Mouse (Mus musculus): ENCODE measurements around the gene Cdk14. TPM values are rescaled to one million over a fixed set of nuclear protein-coding genes. Genes with fewer than 3 reads are reported as not detected.

Gene Cdk14
- polyA plus RNA-seq, 1 experiment from 2014 or later: 35.8 TPM

DNA sequence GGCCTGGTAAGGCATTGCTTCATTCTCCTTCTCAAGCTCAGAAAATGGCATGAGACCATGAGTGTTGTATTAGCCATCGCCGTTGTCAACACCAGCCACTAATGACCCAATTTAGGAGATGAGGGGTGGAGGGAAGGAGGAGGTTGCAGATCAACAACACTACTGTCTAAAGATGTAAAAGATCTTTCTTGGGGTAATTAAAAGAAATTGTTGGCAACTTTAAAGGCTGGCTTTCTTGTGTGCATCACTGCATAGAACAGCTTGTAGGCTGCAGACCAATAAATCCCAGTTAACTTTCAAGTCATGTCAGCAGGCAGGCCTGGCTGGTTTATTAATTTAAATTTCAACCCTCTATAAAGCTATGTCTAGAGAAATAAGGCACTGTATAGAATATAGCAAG, 559.0 kb downstream of the Cdk14 start:
- H3K9me3 ChIP-seq: no peaks in the 10 kb centered on the region
- H3K9ac ChIP-seq: no peak overlapping the region
- no peak overlapping the region for H3K4me3 ChIP-seq
- peaks cover 11% of the 10 kb centered on the region for H3K4me1 ChIP-seq (replicated peaks)
- no peaks in the 10 kb centered on the region for H3K36me3 ChIP-seq
- 84% methylated on average over 2 of the region's 2 CpGs for WGBS
- H3K27ac ChIP-seq: no peak overlapping the region
- H3K27me3 ChIP-seq: peaks cover 25% of the 10 kb centered on the region
- no peak for ATAC-seq (ENCODE audit: low FRiP score)
- H3K4me2 ChIP-seq: no peak overlapping the region

DNA sequence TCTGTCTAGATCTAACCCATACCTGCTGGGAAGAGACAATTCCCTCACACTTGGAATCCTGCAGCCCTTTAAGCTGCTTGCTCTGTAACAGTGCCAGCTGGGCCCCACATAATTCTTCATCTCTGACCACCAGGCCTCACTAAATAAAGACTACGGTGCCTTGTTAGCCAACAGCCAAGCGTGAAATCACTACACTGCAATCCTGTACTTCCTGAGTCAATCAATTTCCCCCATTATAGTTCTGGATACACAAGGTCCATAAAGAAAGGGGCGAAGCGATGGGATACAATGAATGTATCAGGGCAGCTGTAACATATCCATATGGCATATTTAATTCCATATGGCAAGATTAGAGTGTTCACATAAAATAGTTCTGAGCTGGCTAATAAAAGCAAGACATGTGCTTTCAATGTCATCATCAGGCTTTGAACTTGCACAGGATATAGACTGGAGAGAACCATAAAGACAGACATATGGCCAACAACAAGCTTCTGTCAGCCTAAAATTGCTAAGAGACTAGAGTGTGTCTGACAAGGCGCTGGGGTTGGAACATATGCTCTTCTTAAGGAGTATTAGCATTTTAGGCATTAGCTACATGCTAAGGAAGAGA, 562.0 kb downstream of the Cdk14 start:
- 0 out of 2 replicates have a peak, but pooled peaks cover 12% of the 10 kb centered on the region for H3K27me3 ChIP-seq
- WGBS: 28% methylated on average over 5 of the region's 5 CpGs
- no peak overlapping the region for H3K27ac ChIP-seq
- H3K36me3 ChIP-seq: no peaks in the 10 kb centered on the region
- no peaks in the 10 kb centered on the region for H3K9me3 ChIP-seq
- ATAC-seq (ENCODE audit: low FRiP score): peak; percentile 65
- no peak overlapping the region for H3K4me3 ChIP-seq
- peaks cover 11% of the 10 kb centered on the region for H3K4me1 ChIP-seq (replicated peaks)
- H3K9ac ChIP-seq: no peak overlapping the region
- no peak overlapping the region for H3K4me2 ChIP-seq

DNA sequence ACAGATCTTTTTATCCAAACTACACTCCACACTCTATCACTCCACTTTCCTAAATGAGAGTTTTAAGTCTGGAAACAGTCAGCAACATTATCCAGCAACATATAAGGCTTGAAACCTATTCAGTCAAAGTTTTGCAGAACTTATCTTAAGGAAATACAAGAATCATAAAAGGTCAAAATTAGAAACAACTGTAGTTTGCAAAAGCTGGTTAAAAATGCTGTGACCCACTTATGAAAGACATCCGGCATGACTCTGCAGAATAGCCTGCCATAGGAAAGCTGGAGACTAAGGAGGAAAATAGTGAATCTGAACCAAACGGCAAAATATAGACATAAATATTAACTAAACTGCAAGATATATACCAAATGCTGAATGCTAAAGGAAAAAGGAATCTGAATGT, 566.6 kb downstream of the Cdk14 start:
- Histone ChIP-seq H3K4me1 (replicated peaks) (peaks cover 10% of the 10 kb centered on the region), H3K27me3 (0 out of 2 replicates have a peak, but pooled peaks cover 8% of the 10 kb centered on the region), H3K4me3 (no peak overlapping the region), H3K9me3 (no peaks in the 10 kb centered on the region), H3K36me3 (no peaks in the 10 kb centered on the region), H3K4me2 (no peak overlapping the region), H3K9ac (no peak overlapping the region), H3K27ac (no peak overlapping the region)
- ATAC-seq (ENCODE audit: low FRiP score): no peak
- WGBS: 93% methylated on average over 2 of the region's 2 CpGs

DNA sequence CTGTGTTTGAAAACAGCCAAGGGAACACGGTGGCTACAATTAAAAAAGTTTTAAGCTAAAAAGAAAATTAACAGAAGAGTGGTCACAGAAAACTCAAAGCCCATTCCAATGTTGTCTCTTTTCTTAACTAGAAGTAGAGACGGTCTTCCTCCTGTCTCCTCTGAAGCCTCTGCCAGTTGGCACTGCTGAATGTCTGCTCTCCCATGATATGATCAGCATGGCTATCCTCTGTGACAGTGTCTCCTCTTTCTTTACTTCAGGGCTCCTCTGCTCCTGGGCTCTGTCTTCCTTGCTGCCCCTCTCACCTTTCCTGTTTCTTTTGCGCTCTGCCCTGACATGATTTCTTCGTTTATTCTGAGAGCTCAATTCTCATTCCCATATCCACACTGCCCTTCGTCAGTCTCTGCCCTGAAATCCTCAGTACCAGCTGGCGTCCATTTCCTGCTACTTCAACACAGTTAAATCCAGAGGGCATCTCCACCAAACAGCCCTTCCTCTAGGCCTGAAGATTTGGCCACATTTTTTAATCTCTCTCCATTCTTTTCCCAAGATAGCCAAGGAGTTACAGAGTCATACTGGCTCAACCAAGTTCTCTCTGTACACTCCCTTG, 567.3 kb downstream of the Cdk14 start:
- H3K27me3 ChIP-seq: 0 out of 2 replicates have a peak, but pooled peaks cover 8% of the 10 kb centered on the region
- H3K4me1 ChIP-seq (replicated peaks): peaks cover 3% of the 10 kb centered on the region
- WGBS: 87% methylated on average over 6 of the region's 6 CpGs
- no peak overlapping the region for H3K9ac ChIP-seq
- H3K36me3 ChIP-seq: no peaks in the 10 kb centered on the region
- H3K4me2 ChIP-seq: no peak overlapping the region
- no peak overlapping the region for H3K4me3 ChIP-seq
- H3K9me3 ChIP-seq: no peaks in the 10 kb centered on the region
- no peak overlapping the region for H3K27ac ChIP-seq
- no peak for ATAC-seq (ENCODE audit: low FRiP score)

DNA sequence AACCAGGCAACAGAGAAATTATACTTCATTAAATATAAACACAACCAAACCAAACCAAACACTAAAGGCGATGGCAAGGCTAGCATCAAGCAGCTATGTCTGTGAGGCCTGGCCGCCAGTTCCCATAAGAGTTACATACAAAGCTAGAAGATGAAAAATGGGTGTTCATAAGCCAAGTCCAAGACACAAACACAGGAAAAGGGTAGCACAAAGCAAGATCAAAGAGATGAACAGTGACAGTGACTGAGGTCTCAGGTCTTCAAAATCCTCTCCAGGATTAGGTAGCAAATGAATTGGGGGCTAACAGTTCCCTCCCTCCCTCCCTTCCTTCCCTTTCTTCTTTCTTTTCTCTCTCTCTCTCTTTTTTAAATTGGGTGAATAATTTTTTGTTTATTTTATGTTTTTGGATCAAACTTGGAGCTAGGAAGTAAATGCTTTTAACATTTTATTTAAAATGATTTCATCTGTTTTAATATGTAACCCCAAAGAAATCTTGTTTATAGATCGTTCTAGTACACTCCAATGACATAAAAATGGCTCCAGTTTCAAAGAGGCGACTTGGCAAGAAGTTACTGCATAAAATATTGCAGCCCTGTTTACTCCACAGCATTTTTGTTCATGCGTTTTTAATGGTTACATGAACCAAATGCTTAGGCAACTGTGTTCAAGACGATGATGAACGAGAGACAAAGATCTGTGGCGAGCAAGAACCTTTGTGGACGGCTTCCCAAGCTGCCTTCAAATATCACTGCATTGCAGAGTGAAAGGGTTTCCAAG, 568.0 kb downstream of the Cdk14 start:
- peaks cover 3% of the 10 kb centered on the region; the same call in 1 of the 2 replicates for H3K4me1 ChIP-seq (replicated peaks)
- no peak for ATAC-seq (ENCODE audit: low FRiP score)
- H3K9ac ChIP-seq: no peak overlapping the region
- H3K9me3 ChIP-seq: no peaks in the 10 kb centered on the region
- H3K36me3 ChIP-seq: no peaks in the 10 kb centered on the region
- 0 out of 2 replicates have a peak overlapping the region, but pooled peaks have one; percentile 40 for H3K27ac ChIP-seq
- 87% methylated on average over 9 of the region's 9 CpGs for WGBS
- H3K4me2 ChIP-seq: no peak overlapping the region
- H3K27me3 ChIP-seq: 0 out of 2 replicates have a peak, but pooled peaks cover 8% of the 10 kb centered on the region
- no peak overlapping the region for H3K4me3 ChIP-seq

- no peak overlapping the region for H3K4me3 ChIP-seq
- H3K9me3 ChIP-seq: no peaks in the 10 kb centered on the region
- ATAC-seq (ENCODE audit: low FRiP score): peak; percentile 66; the same call in 1 of the 2 replicates
- peaks cover 3% of the 10 kb centered on the region; the same call in 1 of the 2 replicates for H3K4me1 ChIP-seq (replicated peaks)
- 83% methylated on average over 4 of the region's 4 CpGs for WGBS
- no peaks in the 10 kb centered on the region for H3K36me3 ChIP-seq
- H3K27ac ChIP-seq: 0 out of 2 replicates have a peak overlapping the region, but pooled peaks have one; percentile 40
- no peak overlapping the region for H3K4me2 ChIP-seq
- H3K9ac ChIP-seq: no peak overlapping the region
- 0 out of 2 replicates have a peak, but pooled peaks cover 8% of the 10 kb centered on the region for H3K27me3 ChIP-seq
Observed at GRCm38 (mm10) chr5:4851245-4851933, 568.7 kb downstream of the Cdk14 start.

DNA sequence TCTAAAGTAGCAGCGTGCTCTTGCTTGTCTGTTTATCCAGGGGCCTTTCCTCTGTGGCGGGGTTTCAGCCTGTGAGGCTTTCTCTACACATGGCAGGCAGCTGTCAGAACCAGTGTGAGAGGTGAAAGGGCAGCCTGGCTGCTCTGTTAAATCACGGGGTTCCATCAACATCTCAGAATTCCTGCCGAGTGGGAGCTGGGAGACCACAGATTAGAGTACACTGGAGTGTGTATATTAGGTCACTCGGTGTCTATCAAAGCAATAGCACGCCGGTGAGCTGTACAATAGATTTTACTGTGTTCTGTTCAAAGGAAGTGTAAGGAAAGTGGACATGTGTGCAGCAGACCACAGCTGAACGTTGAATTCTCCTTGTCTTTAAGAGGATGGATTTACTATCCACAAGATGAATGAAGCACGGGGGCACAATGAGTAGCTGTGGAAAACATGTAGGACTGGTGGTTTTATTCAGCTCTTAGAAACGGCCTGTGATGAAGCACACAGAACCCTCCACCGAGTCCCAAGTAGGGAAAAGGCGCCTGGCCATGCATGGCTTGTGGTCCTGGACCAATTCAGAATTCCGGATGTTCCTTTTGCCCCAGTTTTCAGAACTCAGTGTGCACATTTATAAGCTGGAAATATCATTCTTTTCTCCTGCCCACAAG, 585.2 kb downstream of the Cdk14 start:
- Histone ChIP-seq H3K27me3 (peaks cover 27% of the 10 kb centered on the region), H3K4me2 (no peak overlapping the region), H3K27ac (peak overlapping the region; percentile 3), H3K9ac (no peak overlapping the region), H3K4me3 (no peak overlapping the region), H3K36me3 (no peaks in the 10 kb centered on the region), H3K9me3 (no peaks in the 10 kb centered on the region), H3K4me1 (replicated peaks) (peaks cover 19% of the 10 kb centered on the region)
- peak; percentile 75 for ATAC-seq (ENCODE audit: low FRiP score)
- WGBS: 9% methylated on average over 13 of the region's 13 CpGs

GRCm38 (mm10) chr5:4833940-4834339, 586.2 kb downstream of the Cdk14 start:
- ATAC-seq (ENCODE audit: low FRiP score): peak; percentile 62; the same call in 1 of the 2 replicates

DNA sequence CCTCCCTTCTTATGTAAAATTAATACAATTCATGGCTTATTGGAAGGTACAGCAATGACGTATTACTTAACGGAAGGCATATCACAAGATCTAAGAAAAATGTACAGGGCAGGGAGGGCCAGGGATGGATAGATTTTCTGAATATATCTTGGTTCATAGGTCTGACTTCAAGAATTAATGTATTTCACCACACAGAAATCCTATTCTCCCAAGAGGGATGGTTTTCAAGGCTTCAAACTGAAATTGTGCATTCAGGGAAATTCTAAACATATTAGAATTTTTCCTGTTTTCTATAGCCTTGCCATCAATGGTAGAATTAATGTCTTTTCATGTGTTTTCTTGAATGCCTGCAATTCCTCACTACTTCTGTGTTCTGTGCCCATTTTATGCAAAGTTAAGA, 593.2 kb downstream of the Cdk14 start:
- no peak overlapping the region for H3K9ac ChIP-seq
- no peak overlapping the region for H3K4me3 ChIP-seq
- no peak overlapping the region for H3K4me2 ChIP-seq
- H3K9me3 ChIP-seq: no peaks in the 10 kb centered on the region
- no peak overlapping the region for H3K27ac ChIP-seq
- WGBS: 89% methylated on average over 2 of the region's 2 CpGs
- peaks cover 6% of the 10 kb centered on the region for H3K4me1 ChIP-seq (replicated peaks)
- H3K27me3 ChIP-seq: peaks cover 22% of the 10 kb centered on the region
- no peaks in the 10 kb centered on the region for H3K36me3 ChIP-seq
- no peak for ATAC-seq (ENCODE audit: low FRiP score)

More at GRCm38 (mm10) chr5:4833940-4834339, 586.2 kb downstream of the Cdk14 start:
- 12% methylated on average over 11 of the region's 11 CpGs for WGBS
- Histone ChIP-seq H3K4me3 (no peak overlapping the region), H3K9me3 (no peaks in the 10 kb centered on the region), H3K27me3 (peaks cover 22% of the 10 kb centered on the region), H3K4me1 (replicated peaks) (peaks cover 19% of the 10 kb centered on the region), H3K9ac (no peak overlapping the region), H3K4me2 (no peak overlapping the region), H3K27ac (0 out of 2 replicates have a peak overlapping the region, but pooled peaks have one; percentile 3), H3K36me3 (no peaks in the 10 kb centered on the region)

- Histone ChIP-seq H3K36me3 (no peaks in the 10 kb centered on the region), H3K4me1 (replicated peaks) (peaks cover 16% of the 10 kb centered on the region), H3K4me3 (no peak overlapping the region), H3K9ac (no peak overlapping the region), H3K27me3 (peaks cover 18% of the 10 kb centered on the region), H3K9me3 (no peaks in the 10 kb centered on the region), H3K27ac (no peak overlapping the region), H3K4me2 (no peak overlapping the region)
- WGBS: 56% methylated on average over 7 of the region's 7 CpGs
- ATAC-seq (ENCODE audit: low FRiP score): no peak
Observed at GRCm38 (mm10) chr5:4825951-4826350, 594.2 kb downstream of the Cdk14 start.

DNA sequence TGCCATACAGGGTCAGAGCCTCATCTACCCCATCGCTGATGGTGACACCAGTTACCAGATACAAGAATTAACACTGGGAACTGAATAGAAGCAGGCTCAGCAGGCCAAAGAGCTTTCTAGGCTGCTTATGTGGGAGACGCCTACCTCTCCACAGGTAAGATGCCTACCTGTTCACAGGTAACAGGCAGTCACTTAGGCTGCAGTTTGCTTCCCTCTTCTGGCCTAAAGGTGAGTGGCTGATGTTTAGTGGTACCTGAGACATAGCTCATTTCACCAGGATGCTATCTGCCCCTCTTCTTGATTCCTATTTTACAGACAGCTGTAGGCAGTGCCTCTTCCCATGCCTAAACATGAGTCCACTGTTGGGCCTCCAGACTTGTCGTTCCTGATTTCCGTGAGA, 595.0 kb downstream of the Cdk14 start:
- Histone ChIP-seq H3K4me3 (no peak overlapping the region), H3K9ac (no peak overlapping the region), H3K4me1 (replicated peaks) (peaks cover 20% of the 10 kb centered on the region), H3K36me3 (no peaks in the 10 kb centered on the region), H3K4me2 (no peak overlapping the region), H3K9me3 (no peaks in the 10 kb centered on the region), H3K27ac (no peak overlapping the region), H3K27me3 (peaks cover 17% of the 10 kb centered on the region; the same call in 1 of the 2 replicates)
- no peak for ATAC-seq (ENCODE audit: low FRiP score)
- 96% methylated on average over 4 of the region's 4 CpGs for WGBS

Measured in hindbrain, embryonic 13.5 days (tissue).